Mouse (Mus musculus): Measurements from ENCODE around the gene Dip2c. TPM values are rescaled to one million over a fixed set of nuclear protein-coding genes. Genes with fewer than 3 reads are reported as not detected.

Dip2c gene
- polyA plus RNA-seq, 1 experiment from 2014 or later = 22.1 TPM

DNA sequence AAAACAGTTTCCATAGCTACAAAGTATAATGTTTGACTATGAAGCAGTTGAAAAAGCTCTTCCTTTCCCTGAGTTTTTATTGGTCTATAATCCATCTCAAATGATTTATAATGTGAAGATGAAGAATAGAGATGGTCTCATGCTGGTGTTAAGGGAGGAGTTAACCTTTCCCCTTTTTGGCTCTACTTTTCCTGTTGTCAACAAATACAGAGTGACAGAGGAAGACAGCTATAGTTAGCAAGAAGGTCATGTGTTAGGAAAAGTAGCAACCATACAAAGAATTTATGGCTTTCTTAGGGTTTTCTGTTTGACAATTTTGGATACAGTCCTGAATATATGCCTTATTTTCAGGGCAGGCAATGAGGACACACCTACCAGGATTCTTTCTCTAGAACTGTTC, 36.6 kb downstream of the Dip2c start:
- Histone ChIP-seq H3K4me2 (ENCODE audit: low read length) (no peak overlapping the region), H3K9me3 (ENCODE audit: control insufficient read depth, low read length) (no peaks in the 10 kb centered on the region), H3K4me3 (replicated peaks; ENCODE audit: low read depth, low read length) (no peak overlapping the region), H3K27me3 (ENCODE audit: control insufficient read depth, insufficient read depth, low read length) (no peaks in the 10 kb centered on the region), H3K4me1 (ENCODE audit: control insufficient read depth, insufficient read depth, low read length) (peaks cover 5% of the 10 kb centered on the region; the same call in 1 of the 2 replicates), H3K27ac (replicated peaks; ENCODE audit: low read depth, low read length) (no peak overlapping the region), H3K9ac (replicated peaks; ENCODE audit: low read length) (no peak overlapping the region), H3K36me3 (ENCODE audit: control insufficient read depth, insufficient read depth, low read length) (no peaks in the 10 kb centered on the region)
- DNase-seq (no peak), ATAC-seq (ENCODE audit: low FRiP score, low TSS enrichment) (no peak)

- Histone ChIP-seq H3K9me3 (ENCODE audit: control insufficient read depth, low read length) (no peaks in the 10 kb centered on the region), H3K27me3 (ENCODE audit: control insufficient read depth, insufficient read depth, low read length) (no peaks in the 10 kb centered on the region), H3K4me2 (ENCODE audit: low read length) (no peak overlapping the region), H3K4me1 (ENCODE audit: control insufficient read depth, insufficient read depth, low read length) (peaks cover 5% of the 10 kb centered on the region; the same call in 1 of the 2 replicates), H3K4me3 (replicated peaks; ENCODE audit: low read depth, low read length) (no peak overlapping the region), H3K27ac (replicated peaks; ENCODE audit: low read depth, low read length) (0 out of 2 replicates have a peak overlapping the region, but pooled peaks have one; percentile 14), H3K36me3 (ENCODE audit: control insufficient read depth, insufficient read depth, low read length) (no peaks in the 10 kb centered on the region), H3K9ac (replicated peaks; ENCODE audit: low read length) (no peak overlapping the region)
- peak; percentile 29 for DNase-seq
- no peak for ATAC-seq (ENCODE audit: low FRiP score, low TSS enrichment)
- WGBS = 74% methylated on average over 2 of the region's 2 CpGs
Measured at GRCm38 (mm10) chr13:9314099-9314712, 37.9 kb downstream of the Dip2c start.

GRCm38 (mm10) chr13:9314713-9315112, 38.4 kb downstream of the Dip2c start:
- Histone ChIP-seq H3K9me3 (ENCODE audit: control insufficient read depth, low read length) (no peaks in the 10 kb centered on the region), H3K9ac (replicated peaks; ENCODE audit: low read length) (no peak overlapping the region), H3K4me2 (ENCODE audit: low read length) (no peak overlapping the region), H3K27ac (replicated peaks; ENCODE audit: low read depth, low read length) (0 out of 2 replicates have a peak overlapping the region, but pooled peaks have one; percentile 14), H3K4me1 (ENCODE audit: control insufficient read depth, insufficient read depth, low read length) (peaks cover 5% of the 10 kb centered on the region; the same call in 1 of the 2 replicates), H3K4me3 (replicated peaks; ENCODE audit: low read depth, low read length) (no peak overlapping the region), H3K36me3 (ENCODE audit: control insufficient read depth, insufficient read depth, low read length) (no peaks in the 10 kb centered on the region), H3K27me3 (ENCODE audit: control insufficient read depth, insufficient read depth, low read length) (no peaks in the 10 kb centered on the region)
- ATAC-seq (ENCODE audit: low FRiP score, low TSS enrichment) = no peak
- DNase-seq = no peak
- WGBS = 74% methylated on average over 4 of the region's 4 CpGs

GRCm38 (mm10) chr13:9319745-9320144, 43.4 kb downstream of the Dip2c start:
- DNase-seq = no peak
- no peaks in the 10 kb centered on the region for H3K36me3 ChIP-seq (ENCODE audit: control insufficient read depth, insufficient read depth, low read length)
- no peaks in the 10 kb centered on the region for H3K9me3 ChIP-seq (ENCODE audit: control insufficient read depth, low read length)
- no peaks in the 10 kb centered on the region; the same call in 1 of the 2 replicates for H3K4me1 ChIP-seq (ENCODE audit: control insufficient read depth, insufficient read depth, low read length)
- no peak overlapping the region for H3K9ac ChIP-seq (replicated peaks; ENCODE audit: low read length)
- 88% methylated on average over 2 of the region's 2 CpGs for WGBS
- ATAC-seq (ENCODE audit: low FRiP score, low TSS enrichment) = no peak
- H3K4me2 ChIP-seq (ENCODE audit: low read length) = no peak overlapping the region
- no peaks in the 10 kb centered on the region for H3K27me3 ChIP-seq (ENCODE audit: control insufficient read depth, insufficient read depth, low read length)
- no peak overlapping the region for H3K27ac ChIP-seq (replicated peaks; ENCODE audit: low read depth, low read length)
- H3K4me3 ChIP-seq (replicated peaks; ENCODE audit: low read depth, low read length) = no peak overlapping the region

DNA sequence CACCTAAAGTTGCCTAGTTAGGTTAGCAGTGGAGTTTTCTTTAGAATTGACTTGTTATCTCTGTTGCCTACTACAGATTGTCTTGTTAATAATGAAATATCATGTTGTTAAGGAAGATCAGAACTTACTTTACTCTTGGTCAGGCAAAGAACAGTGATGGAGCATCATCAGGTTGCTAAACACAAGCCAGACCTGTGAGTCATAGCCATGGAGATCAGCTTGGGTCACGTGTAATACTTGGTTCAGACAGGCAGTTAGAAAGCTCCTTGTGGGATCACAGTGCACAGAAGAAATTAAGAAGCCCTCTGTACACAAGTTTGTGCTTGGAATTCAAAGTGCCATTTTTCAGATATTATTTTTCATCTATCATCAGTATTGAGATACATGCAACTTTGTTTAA, 48.9 kb downstream of the Dip2c start:
- Histone ChIP-seq H3K27me3 (ENCODE audit: control insufficient read depth, insufficient read depth, low read length) (no peaks in the 10 kb centered on the region), H3K27ac (replicated peaks; ENCODE audit: low read depth, low read length) (no peak overlapping the region), H3K4me1 (ENCODE audit: control insufficient read depth, insufficient read depth, low read length) (no peaks in the 10 kb centered on the region), H3K4me3 (replicated peaks; ENCODE audit: low read depth, low read length) (no peak overlapping the region), H3K36me3 (ENCODE audit: control insufficient read depth, insufficient read depth, low read length) (no peaks in the 10 kb centered on the region), H3K9me3 (ENCODE audit: control insufficient read depth, low read length) (no peaks in the 10 kb centered on the region), H3K9ac (replicated peaks; ENCODE audit: low read length) (no peak overlapping the region), H3K4me2 (ENCODE audit: low read length) (no peak overlapping the region)
- no peak for DNase-seq
- 79% methylated on average over 1 of the region's 1 CpGs for WGBS
- no peak for ATAC-seq (ENCODE audit: low FRiP score, low TSS enrichment)

GRCm38 (mm10) chr13:9329307-9329915, 53.1 kb downstream of the Dip2c start:
- no peaks in the 10 kb centered on the region for H3K27me3 ChIP-seq (ENCODE audit: control insufficient read depth, insufficient read depth, low read length)
- H3K36me3 ChIP-seq (ENCODE audit: control insufficient read depth, insufficient read depth, low read length) = no peaks in the 10 kb centered on the region
- H3K4me1 ChIP-seq (ENCODE audit: control insufficient read depth, insufficient read depth, low read length) = no peaks in the 10 kb centered on the region
- ATAC-seq (ENCODE audit: low FRiP score, low TSS enrichment) (no peak), DNase-seq (peak; percentile 46)
- no peak overlapping the region for H3K9ac ChIP-seq (replicated peaks; ENCODE audit: low read length)
- H3K27ac ChIP-seq (replicated peaks; ENCODE audit: low read depth, low read length) = no peak overlapping the region
- 62% methylated on average over 1 of the region's 1 CpGs for WGBS
- no peak overlapping the region for H3K4me3 ChIP-seq (replicated peaks; ENCODE audit: low read depth, low read length)
- no peaks in the 10 kb centered on the region for H3K9me3 ChIP-seq (ENCODE audit: control insufficient read depth, low read length)
- H3K4me2 ChIP-seq (ENCODE audit: low read length) = no peak overlapping the region

DNA sequence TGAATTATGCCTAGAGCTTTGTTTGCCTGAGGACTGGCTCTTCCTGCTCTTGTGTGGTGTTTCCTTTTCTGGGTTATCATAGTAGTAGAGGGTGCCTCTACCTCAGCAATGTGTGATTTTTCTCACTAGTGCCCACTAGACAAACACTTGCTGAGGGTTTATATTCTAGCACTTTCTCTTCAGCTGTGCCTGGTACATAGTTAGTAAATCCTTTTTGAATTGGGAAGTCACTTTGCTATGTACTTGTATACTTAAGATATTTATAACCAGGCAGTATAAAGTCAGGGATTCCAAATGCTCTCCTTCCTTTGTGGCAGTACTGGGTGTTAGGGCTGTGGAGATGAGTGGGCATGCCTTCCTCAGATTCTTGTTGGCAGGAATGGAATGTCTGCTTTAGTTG, 56.9 kb downstream of the Dip2c start:
- H3K9me3 ChIP-seq (ENCODE audit: control insufficient read depth, low read length) = no peaks in the 10 kb centered on the region
- DNase-seq (no peak), ATAC-seq (ENCODE audit: low FRiP score, low TSS enrichment) (no peak)
- no peaks in the 10 kb centered on the region for H3K4me1 ChIP-seq (ENCODE audit: control insufficient read depth, insufficient read depth, low read length)
- no peaks in the 10 kb centered on the region for H3K27me3 ChIP-seq (ENCODE audit: control insufficient read depth, insufficient read depth, low read length)
- no peaks in the 10 kb centered on the region for H3K36me3 ChIP-seq (ENCODE audit: control insufficient read depth, insufficient read depth, low read length)
- H3K27ac ChIP-seq (replicated peaks; ENCODE audit: low read depth, low read length) = no peak overlapping the region
- no peak overlapping the region for H3K9ac ChIP-seq (replicated peaks; ENCODE audit: low read length)
- no peak overlapping the region for H3K4me3 ChIP-seq (replicated peaks; ENCODE audit: low read depth, low read length)
- H3K4me2 ChIP-seq (ENCODE audit: low read length) = no peak overlapping the region

- Histone ChIP-seq H3K27me3 (ENCODE audit: control insufficient read depth, insufficient read depth, low read length) (no peaks in the 10 kb centered on the region), H3K4me2 (ENCODE audit: low read length) (no peak overlapping the region), H3K9ac (replicated peaks; ENCODE audit: low read length) (no peak overlapping the region), H3K4me3 (replicated peaks; ENCODE audit: low read depth, low read length) (no peak overlapping the region), H3K4me1 (ENCODE audit: control insufficient read depth, insufficient read depth, low read length) (no peaks in the 10 kb centered on the region), H3K9me3 (ENCODE audit: control insufficient read depth, low read length) (no peaks in the 10 kb centered on the region), H3K27ac (replicated peaks; ENCODE audit: low read depth, low read length) (no peak overlapping the region), H3K36me3 (ENCODE audit: control insufficient read depth, insufficient read depth, low read length) (no peaks in the 10 kb centered on the region)
- DNase-seq (no peak), ATAC-seq (ENCODE audit: low FRiP score, low TSS enrichment) (no peak)
- WGBS = 93% methylated on average over 4 of the region's 4 CpGs
Measured at GRCm38 (mm10) chr13:9340293-9340692, 64.0 kb downstream of the Dip2c start.

DNA sequence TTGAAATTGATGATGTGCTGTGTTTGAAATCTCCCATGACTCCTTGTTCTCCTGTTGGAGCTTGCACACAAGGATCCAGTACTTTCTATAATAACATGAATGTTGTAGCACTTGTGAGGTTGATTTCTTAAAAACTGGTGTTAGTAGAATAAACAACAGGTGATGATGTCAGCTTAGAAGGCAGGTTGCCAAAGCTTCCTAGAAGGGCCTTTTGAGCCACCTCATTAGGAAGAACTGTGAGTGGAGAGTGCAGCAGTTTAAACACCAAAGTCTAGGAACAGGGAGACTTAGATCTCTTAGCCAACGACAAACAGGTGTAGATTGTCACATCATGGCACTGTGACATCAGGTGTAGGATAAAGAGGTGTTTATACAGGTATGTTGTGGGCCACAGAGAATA, 66.4 kb downstream of the Dip2c start:
- H3K4me2 ChIP-seq (ENCODE audit: low read length) = no peak overlapping the region
- no peaks in the 10 kb centered on the region for H3K36me3 ChIP-seq (ENCODE audit: control insufficient read depth, insufficient read depth, low read length)
- no peak overlapping the region for H3K4me3 ChIP-seq (replicated peaks; ENCODE audit: low read depth, low read length)
- H3K9me3 ChIP-seq (ENCODE audit: control insufficient read depth, low read length) = no peaks in the 10 kb centered on the region
- H3K27ac ChIP-seq (replicated peaks; ENCODE audit: low read depth, low read length) = no peak overlapping the region
- ATAC-seq (ENCODE audit: low FRiP score, low TSS enrichment) (no peak), DNase-seq (no peak)
- no peak overlapping the region for H3K9ac ChIP-seq (replicated peaks; ENCODE audit: low read length)
- 94% methylated on average over 1 of the region's 1 CpGs for WGBS
- H3K4me1 ChIP-seq (ENCODE audit: control insufficient read depth, insufficient read depth, low read length) = no peaks in the 10 kb centered on the region
- H3K27me3 ChIP-seq (ENCODE audit: control insufficient read depth, insufficient read depth, low read length) = no peaks in the 10 kb centered on the region

Data from midbrain, embryonic 14.5 days (tissue).